Mouse (Mus musculus): ENCODE measurements at regions not wholly inside any gene's neighbourhood (a gene's known extent, or its start where the extent isn't known, plus 50 kb on each side); places are given as distances from the start of the nearest gene placed in this dataset.

GRCm38 (mm10) chr7:70176686-70177259, 189.8 kb downstream of the Nr2f2 start:
- TF ChIP-seq POLR2A (IDR thresholded peaks at IDR 0.05; ENCODE audit: control insufficient read depth, low read depth, low read length): no peak
- no peak for TF ChIP-seq CTCF (IDR thresholded peaks at IDR 0.05; ENCODE audit: control insufficient read depth, insufficient read depth, insufficient replicate concordance, low read depth, low read length)
- H3K27ac ChIP-seq (ENCODE audit: control insufficient read depth, insufficient read depth, low read depth, low read length): no peak overlapping the region
- H3K4me1 ChIP-seq (ENCODE audit: control insufficient read depth, insufficient read depth, low read length): no peaks in the 10 kb centered on the region; the same call in 1 of the 2 replicates
- H3K27me3 ChIP-seq (ENCODE audit: control insufficient read depth, insufficient read depth, low read length): no peaks in the 10 kb centered on the region
- no peaks in the 10 kb centered on the region for H3K36me3 ChIP-seq (ENCODE audit: control insufficient read depth, insufficient read depth, low read length)
- no peak overlapping the region for H3K4me3 ChIP-seq (ENCODE audit: control insufficient read depth, low read depth, low read length)

- Histone ChIP-seq H3K36me3 (ENCODE audit: control insufficient read depth, insufficient read depth, low read length) (no peaks in the 10 kb centered on the region), H3K4me1 (ENCODE audit: control insufficient read depth, insufficient read depth, low read length) (no peaks in the 10 kb centered on the region; the same call in 1 of the 2 replicates), H3K4me3 (ENCODE audit: control insufficient read depth, low read depth, low read length) (no peak overlapping the region), H3K27me3 (ENCODE audit: control insufficient read depth, insufficient read depth, low read length) (no peaks in the 10 kb centered on the region), H3K27ac (ENCODE audit: control insufficient read depth, insufficient read depth, low read depth, low read length) (no peak overlapping the region)
- TF ChIP-seq POLR2A (IDR thresholded peaks at IDR 0.05; ENCODE audit: control insufficient read depth, low read depth, low read length): no peak
- TF ChIP-seq CTCF (IDR thresholded peaks at IDR 0.05; ENCODE audit: control insufficient read depth, insufficient read depth, insufficient replicate concordance, low read depth, low read length): no peak
Measured at GRCm38 (mm10) chr7:70176086-70176485, 190.4 kb downstream of the Nr2f2 start.

- H3K36me3 ChIP-seq (ENCODE audit: control insufficient read depth, insufficient read depth, low read length): no peaks in the 10 kb centered on the region
- no peaks in the 10 kb centered on the region for H3K27me3 ChIP-seq (ENCODE audit: control insufficient read depth, insufficient read depth, low read length)
- H3K4me1 ChIP-seq (ENCODE audit: control insufficient read depth, insufficient read depth, low read length): no peaks in the 10 kb centered on the region; the same call in 1 of the 2 replicates
- no peak overlapping the region for H3K4me3 ChIP-seq (ENCODE audit: control insufficient read depth, low read depth, low read length)
- no peak overlapping the region for H3K27ac ChIP-seq (ENCODE audit: control insufficient read depth, insufficient read depth, low read depth, low read length)
- TF ChIP-seq CTCF (IDR thresholded peaks at IDR 0.05; ENCODE audit: control insufficient read depth, insufficient read depth, insufficient replicate concordance, low read depth, low read length) (no peak), POLR2A (IDR thresholded peaks at IDR 0.05; ENCODE audit: control insufficient read depth, low read depth, low read length) (no peak)
Measured at GRCm38 (mm10) chr7:70172431-70172830, 194.1 kb downstream of the Nr2f2 start.

- TF ChIP-seq CTCF (IDR thresholded peaks at IDR 0.05; ENCODE audit: control insufficient read depth, insufficient read depth, insufficient replicate concordance, low read depth, low read length): no peak
- TF ChIP-seq POLR2A (IDR thresholded peaks at IDR 0.05; ENCODE audit: control insufficient read depth, low read depth, low read length): no peak
- Histone ChIP-seq H3K27ac (ENCODE audit: control insufficient read depth, insufficient read depth, low read depth, low read length) (no peak overlapping the region), H3K36me3 (ENCODE audit: control insufficient read depth, insufficient read depth, low read length) (no peaks in the 10 kb centered on the region), H3K4me3 (ENCODE audit: control insufficient read depth, low read depth, low read length) (no peak overlapping the region), H3K27me3 (ENCODE audit: control insufficient read depth, insufficient read depth, low read length) (no peaks in the 10 kb centered on the region), H3K4me1 (ENCODE audit: control insufficient read depth, insufficient read depth, low read length) (no peaks in the 10 kb centered on the region; the same call in 1 of the 2 replicates)
Measured at GRCm38 (mm10) chr7:70171456-70171855, 195.1 kb downstream of the Nr2f2 start.

- H3K4me1 ChIP-seq (ENCODE audit: control insufficient read depth, insufficient read depth, low read length): no peaks in the 10 kb centered on the region
- H3K27me3 ChIP-seq (ENCODE audit: control insufficient read depth, insufficient read depth, low read length): no peaks in the 10 kb centered on the region
- no peak overlapping the region for H3K4me3 ChIP-seq (ENCODE audit: control insufficient read depth, low read depth, low read length)
- TF ChIP-seq POLR2A (IDR thresholded peaks at IDR 0.05; ENCODE audit: control insufficient read depth, low read depth, low read length) (no peak), CTCF (IDR thresholded peaks at IDR 0.05; ENCODE audit: control insufficient read depth, insufficient read depth, insufficient replicate concordance, low read depth, low read length) (no peak)
- no peaks in the 10 kb centered on the region for H3K36me3 ChIP-seq (ENCODE audit: control insufficient read depth, insufficient read depth, low read length)
- no peak overlapping the region for H3K27ac ChIP-seq (ENCODE audit: control insufficient read depth, insufficient read depth, low read depth, low read length)
Measured at GRCm38 (mm10) chr7:70168080-70168479, 198.5 kb downstream of the Nr2f2 start.

- no peak for TF ChIP-seq POLR2A (IDR thresholded peaks at IDR 0.05; ENCODE audit: control insufficient read depth, low read depth, low read length)
- no peak for TF ChIP-seq CTCF (IDR thresholded peaks at IDR 0.05; ENCODE audit: control insufficient read depth, insufficient read depth, insufficient replicate concordance, low read depth, low read length)
- no peaks in the 10 kb centered on the region for H3K4me1 ChIP-seq (ENCODE audit: control insufficient read depth, insufficient read depth, low read length)
- H3K36me3 ChIP-seq (ENCODE audit: control insufficient read depth, insufficient read depth, low read length): no peaks in the 10 kb centered on the region
- no peak overlapping the region for H3K27ac ChIP-seq (ENCODE audit: control insufficient read depth, insufficient read depth, low read depth, low read length)
- H3K4me3 ChIP-seq (ENCODE audit: control insufficient read depth, low read depth, low read length): no peak overlapping the region
- H3K27me3 ChIP-seq (ENCODE audit: control insufficient read depth, insufficient read depth, low read length): no peaks in the 10 kb centered on the region
Measured at GRCm38 (mm10) chr7:70166081-70166480, 200.5 kb downstream of the Nr2f2 start.

- no peak overlapping the region for H3K4me3 ChIP-seq (ENCODE audit: control insufficient read depth, low read depth, low read length)
- H3K36me3 ChIP-seq (ENCODE audit: control insufficient read depth, insufficient read depth, low read length): no peaks in the 10 kb centered on the region
- no peaks in the 10 kb centered on the region for H3K27me3 ChIP-seq (ENCODE audit: control insufficient read depth, insufficient read depth, low read length)
- TF ChIP-seq POLR2A (IDR thresholded peaks at IDR 0.05; ENCODE audit: control insufficient read depth, low read depth, low read length) (no peak), CTCF (IDR thresholded peaks at IDR 0.05; ENCODE audit: control insufficient read depth, insufficient read depth, insufficient replicate concordance, low read depth, low read length) (no peak)
- no peaks in the 10 kb centered on the region for H3K4me1 ChIP-seq (ENCODE audit: control insufficient read depth, insufficient read depth, low read length)
- H3K27ac ChIP-seq (ENCODE audit: control insufficient read depth, insufficient read depth, low read depth, low read length): no peak overlapping the region
Measured at GRCm38 (mm10) chr7:70165501-70165900, 201.0 kb downstream of the Nr2f2 start.
